29 mouse cellular contexts compared by ENCODE assay signal in the genomic region with DNA sequence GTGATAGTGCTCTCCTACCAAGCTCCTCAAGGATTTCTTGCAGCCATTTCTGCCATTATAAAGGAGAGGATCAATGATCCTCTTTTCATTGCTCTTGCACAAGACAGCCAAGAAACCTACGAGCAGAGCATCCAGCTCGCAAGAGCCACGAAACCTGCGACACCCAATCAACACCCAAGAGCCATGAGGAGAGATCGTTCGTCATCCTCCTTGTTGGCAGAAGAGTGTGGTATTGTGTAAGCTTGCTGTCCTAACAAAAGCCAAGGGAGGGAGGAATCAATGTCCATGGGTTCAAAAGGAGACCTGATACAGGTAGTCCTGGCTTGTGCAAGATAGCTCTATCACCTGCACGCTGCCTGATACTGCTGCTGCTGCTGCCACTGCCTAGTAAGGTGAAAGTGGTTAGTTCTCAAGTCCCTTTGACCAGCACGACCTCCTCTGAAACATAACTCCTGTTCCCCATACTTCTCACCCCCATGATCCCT. TPM values are rescaled to one million over a fixed set of nuclear protein-coding genes. Genes with fewer than 3 reads are reported as not detected.
"Had no signal": no experiment of that assay in that cellular context is flagged by ENCODE, and none has a peak within 500 bp of the region (broad histone marks: within the 10 kb centered on the region; RNA-seq: fewer than 3 reads in every experiment).

No protein-coding gene starts in this region.

- H3K36me3 ChIP-seq: intestine, embryonic 15.5 days had no signal

- H3K27ac ChIP-seq: heart, embryonic 10.5 days; hindbrain, embryonic 10.5 days; hindbrain, embryonic 12.5 days; hindbrain, embryonic 14.5 days; intestine, embryonic 15.5 days; layer of hippocampus, adult 2 months; left cerebral cortex, adult 2 months; limb, embryonic 10.5 days; limb, embryonic 12.5 days; liver, embryonic 14.5 days had no signal

- DNase-seq: gastrocnemius, postnatal 14 days; gastrocnemius, postnatal 36 days; heart, adult 18-20 months; heart, postnatal 10 days; heart, postnatal 4 days; kidney, adult 18-20 months; kidney, adult 8-10 months; kidney, postnatal 10 days; kidney, postnatal 25 days; kidney, postnatal 4 days; liver had no signal

- H3K4me3 ChIP-seq: heart, embryonic 10.5 days; heart, embryonic 12.5 days; hindbrain, embryonic 10.5 days; hindbrain, embryonic 12.5 days; intestine, embryonic 15.5 days; layer of hippocampus, adult 2 months; left cerebral cortex, adult 2 months; limb, embryonic 10.5 days; limb, embryonic 12.5 days had no signal

- H3K9me3 ChIP-seq: heart, embryonic 10.5 days; intestine, embryonic 15.5 days had no signal

- H3K4me1 ChIP-seq: intestine, embryonic 15.5 days had no signal

- ATAC-seq: hindbrain, embryonic 16.5 days; inflammation-experienced regulatory T-cells, adult 6 months; intestine, embryonic 15.5 days; intestine, postnatal 0 days had no signal

- H3K4me2 ChIP-seq: heart, embryonic 12.5 days; hindbrain, embryonic 12.5 days; hindbrain, embryonic 14.5 days; intestine, embryonic 15.5 days; limb, embryonic 12.5 days had no signal

- H3K9ac ChIP-seq: heart, embryonic 12.5 days; hindbrain, embryonic 12.5 days; hindbrain, embryonic 14.5 days; intestine, embryonic 15.5 days; limb, embryonic 12.5 days; liver, embryonic 14.5 days had no signal

RNA-seq across cellular contexts. Expression of gene Gm20538, which starts 9.9 kb away (rescaled TPM):
- polyA plus RNA-seq: heart, embryonic 10.5 days; heart, embryonic 12.5 days; heart, embryonic 14.5 days; heart, embryonic 16.5 days; hindbrain, embryonic 10.5 days; hindbrain, embryonic 12.5 days; hindbrain, embryonic 14.5 days; hindbrain, embryonic 16.5 days; inflammation-experienced regulatory T-cells, adult 6 months; intestine, embryonic 15.5 days; intestine, postnatal 0 days; kidney, embryonic 14.5 days; limb, embryonic 10.5 days; limb, embryonic 12.5 days; limb, embryonic 14.5 days; liver, embryonic 14.5 days had no signal

RNA-seq across cellular contexts. Expression of gene Wnt8b, which starts 49.5 kb away (rescaled TPM):
- polyA plus RNA-seq: heart, embryonic 10.5 days; heart, embryonic 12.5 days; heart, embryonic 14.5 days; hindbrain, embryonic 14.5 days; inflammation-experienced regulatory T-cells, adult 6 months; intestine, embryonic 15.5 days; intestine, postnatal 0 days; limb, embryonic 10.5 days; limb, embryonic 12.5 days; liver, embryonic 14.5 days had no signal
